Mouse (Mus musculus) hindbrain, embryonic 13.5 days (tissue): Measurements from ENCODE around the gene Pth2. TPM values are rescaled to one million over a fixed set of nuclear protein-coding genes. Genes with fewer than 3 reads are reported as not detected.

Experiments
- ATAC-seq: fragments of 200-750 bp; cut with Nextera tagmentation; 2 replicates; pipeline ENCODE4 v1.8.0; 2017; ENCODE audit warnings: moderate TSS enrichment; ENCODE audit not compliant: low FRiP score
- H3K27ac ChIP-seq: fragments of 300-500 bp; sonication (generic); 2 replicates; pipeline ENCODE4 v1.5.1; 2015; ENCODE audit warnings: inconsistent platforms, mild to moderate bottlenecking, moderate library complexity
- H3K27me3 ChIP-seq: fragments of 300-500 bp; sonication (generic); 2 replicates; pipeline ENCODE4 v1.6.1; 2015; ENCODE audit warnings: mild to moderate bottlenecking, inconsistent platforms
- H3K36me3 ChIP-seq: fragments of 300-500 bp; sonication (generic); 2 replicates; pipeline ENCODE4 v1.6.1; 2015; ENCODE audit warnings: mild to moderate bottlenecking, inconsistent platforms
- H3K4me1 ChIP-seq: fragments of 300-500 bp; sonication (generic); replicated peaks from 2 replicates; pipeline ENCODE4 v1.6.1; 2015; ENCODE audit warnings: inconsistent platforms
- H3K4me2 ChIP-seq: fragments of 300-500 bp; sonication (generic); 2 replicates; pipeline ENCODE4 v1.6.1; 2015; ENCODE audit warnings: inconsistent platforms, mild to moderate bottlenecking, moderate library complexity
- H3K4me3 ChIP-seq: fragments of 300-500 bp; sonication (generic); 2 replicates; pipeline ENCODE4 v1.5.1; 2015; ENCODE audit warnings: mild to moderate bottlenecking, inconsistent platforms
- H3K9ac ChIP-seq: fragments of 300-500 bp; sonication (generic); 2 replicates; pipeline ENCODE4 v1.6.1; 2015; ENCODE audit warnings: mild to moderate bottlenecking, inconsistent platforms
- H3K9me3 ChIP-seq: fragments of 300-500 bp; sonication (generic); 2 replicates; pipeline ENCODE4 v1.6.1; 2016; ENCODE audit warnings: inconsistent platforms
- WGBS: fragments of 180-500 bp; shearing (Covaris S2); methylation state at CpG from one replicate; pipeline ENCODE4 v1.1.7; 2015; 5-methylcytosine and 5-hydroxymethylcytosine counted together
- polyA plus RNA-seq: library from polyadenylated mRNA; unstranded; fragments of >200 nt; fragmentation: Nextera tagmentation; extraction: Ambion mirVana; gene quantifications from 2 replicates; pipeline ENCODE4 v1.2.1, GENCODE M21; 2015

The Pth2 gene
- polyA plus RNA-seq, 1 experiment from 2014 or later, result 0.66 TPM

- 80% methylated on average over 12 of the region's 12 CpGs for WGBS
- H3K9me3 ChIP-seq, result no peaks in the 10 kb centered on the region
- ATAC-seq, result peak; percentile 27; the same call in 1 of the 2 replicates
Measured at GRCm38 (mm10) chr7:45154993-45155514, 25.7 kb upstream of the Pth2 start.

GRCm38 (mm10) chr7:45155590-45155989 is 25.2 kb upstream of the Pth2 start:
- WGBS, result 79% methylated on average over 9 of the region's 9 CpGs
- no peak for ATAC-seq
- peak overlapping the region; percentile 55; the same call in 1 of the 2 replicates for H3K4me2 ChIP-seq
- H3K9me3 ChIP-seq, result no peaks in the 10 kb centered on the region
- H3K4me1 ChIP-seq, result peaks cover 23% of the 10 kb centered on the region
- peak overlapping the region; percentile 92; the same call in 1 of the 2 replicates for H3K27ac ChIP-seq
- H3K27me3 ChIP-seq, result no peaks in the 10 kb centered on the region
- H3K9ac ChIP-seq, result peak overlapping the region; percentile 43; the same call in 1 of the 2 replicates
- no peak overlapping the region for H3K4me3 ChIP-seq
- peaks cover 40% of the 10 kb centered on the region for H3K36me3 ChIP-seq

More at GRCm38 (mm10) chr7:45154993-45155514, 25.7 kb upstream of the Pth2 start:
- Histone ChIP-seq H3K36me3 (peaks cover 34% of the 10 kb centered on the region), H3K4me1 (peaks cover 25% of the 10 kb centered on the region), H3K27me3 (no peaks in the 10 kb centered on the region), H3K4me2 (peak overlapping the region; percentile 55), H3K4me3 (peak overlapping the region; percentile 48), H3K9ac (peak overlapping the region; percentile 83), H3K27ac (peak overlapping the region; percentile 92)

GRCm38 (mm10) chr7:45156206-45156605 is 24.6 kb upstream of the Pth2 start:
- no peaks in the 10 kb centered on the region for H3K9me3 ChIP-seq
- no peak for ATAC-seq
- no peaks in the 10 kb centered on the region for H3K27me3 ChIP-seq
- peaks cover 43% of the 10 kb centered on the region for H3K36me3 ChIP-seq
- H3K9ac ChIP-seq, result peak overlapping the region; percentile 39; the same call in 1 of the 2 replicates
- no peak overlapping the region for H3K27ac ChIP-seq
- H3K4me2 ChIP-seq, result no peak overlapping the region
- WGBS, result 94% methylated on average over 15 of the region's 15 CpGs
- no peak overlapping the region for H3K4me3 ChIP-seq
- peaks cover 19% of the 10 kb centered on the region for H3K4me1 ChIP-seq

GRCm38 (mm10) chr7:45157459-45157858 is 23.3 kb upstream of the Pth2 start:
- Histone ChIP-seq H3K4me3 (no peak overlapping the region), H3K27ac (no peak overlapping the region), H3K27me3 (peaks cover 2% of the 10 kb centered on the region), H3K4me1 (peaks cover 21% of the 10 kb centered on the region), H3K4me2 (no peak overlapping the region), H3K9ac (no peak overlapping the region), H3K36me3 (peaks cover 43% of the 10 kb centered on the region), H3K9me3 (no peaks in the 10 kb centered on the region)
- no peak for ATAC-seq
- WGBS, result 85% methylated on average over 14 of the region's 14 CpGs

GRCm38 (mm10) chr7:45158991-45159390 is 21.8 kb upstream of the Pth2 start:
- Histone ChIP-seq H3K36me3 (peaks cover 43% of the 10 kb centered on the region), H3K27ac (no peak overlapping the region), H3K9ac (no peak overlapping the region), H3K4me3 (no peak overlapping the region), H3K9me3 (no peaks in the 10 kb centered on the region), H3K27me3 (peaks cover 18% of the 10 kb centered on the region), H3K4me1 (peaks cover 24% of the 10 kb centered on the region), H3K4me2 (no peak overlapping the region)
- ATAC-seq, result no peak
- WGBS, result 93% methylated on average over 6 of the region's 6 CpGs

- no peak overlapping the region for H3K9ac ChIP-seq
- no peak overlapping the region for H3K4me2 ChIP-seq
- 96% methylated on average over 6 of the region's 6 CpGs for WGBS
- H3K27ac ChIP-seq, result no peak overlapping the region
- H3K4me1 ChIP-seq, result peaks cover 21% of the 10 kb centered on the region
- ATAC-seq, result no peak
- peaks cover 43% of the 10 kb centered on the region for H3K36me3 ChIP-seq
- no peaks in the 10 kb centered on the region for H3K9me3 ChIP-seq
- H3K27me3 ChIP-seq, result peaks cover 31% of the 10 kb centered on the region
- H3K4me3 ChIP-seq, result no peak overlapping the region
Measured at GRCm38 (mm10) chr7:45160316-45160800, 20.4 kb upstream of the Pth2 start.

GRCm38 (mm10) chr7:45160866-45161265 is 19.9 kb upstream of the Pth2 start:
- H3K4me3 ChIP-seq, result no peak overlapping the region
- peaks cover 36% of the 10 kb centered on the region for H3K27me3 ChIP-seq
- H3K36me3 ChIP-seq, result peaks cover 43% of the 10 kb centered on the region
- H3K9me3 ChIP-seq, result no peaks in the 10 kb centered on the region
- peaks cover 17% of the 10 kb centered on the region for H3K4me1 ChIP-seq
- H3K27ac ChIP-seq, result no peak overlapping the region
- no peak overlapping the region for H3K4me2 ChIP-seq
- no peak overlapping the region for H3K9ac ChIP-seq
- no peak for ATAC-seq
- WGBS, result 100% methylated on average over 3 of the region's 3 CpGs

- Histone ChIP-seq H3K36me3 (peaks cover 38% of the 10 kb centered on the region), H3K4me3 (peak overlapping the region; percentile 37), H3K4me1 (peaks cover 17% of the 10 kb centered on the region), H3K27ac (peak overlapping the region; percentile 23; the same call in 1 of the 2 replicates), H3K27me3 (peaks cover 46% of the 10 kb centered on the region), H3K9me3 (no peaks in the 10 kb centered on the region), H3K9ac (0 out of 2 replicates have a peak overlapping the region, but pooled peaks have one; percentile 51), H3K4me2 (peak overlapping the region; percentile 68)
- WGBS, result 4% methylated on average over 35 of the region's 35 CpGs
- peak; percentile 89 for ATAC-seq
Measured at GRCm38 (mm10) chr7:45161612-45162473, 19.0 kb upstream of the Pth2 start.

GRCm38 (mm10) chr7:45162551-45162950 is 18.2 kb upstream of the Pth2 start:
- Histone ChIP-seq H3K27me3 (peaks cover 53% of the 10 kb centered on the region), H3K36me3 (peaks cover 34% of the 10 kb centered on the region), H3K4me1 (peaks cover 21% of the 10 kb centered on the region), H3K9me3 (no peaks in the 10 kb centered on the region), H3K4me2 (peak overlapping the region; percentile 68), H3K9ac (0 out of 2 replicates have a peak overlapping the region, but pooled peaks have one; percentile 51), H3K27ac (peak overlapping the region; percentile 23; the same call in 1 of the 2 replicates), H3K4me3 (peak overlapping the region; percentile 37)
- ATAC-seq, result no peak; the same call in 1 of the 2 replicates
- whole genome bisulfite sequencing, result 26% methylated on average over 6 of the region's 6 CpGs

- H3K9ac ChIP-seq, result no peak overlapping the region
- ATAC-seq, result no peak
- H3K27ac ChIP-seq, result no peak overlapping the region
- H3K4me2 ChIP-seq, result no peak overlapping the region
- H3K9me3 ChIP-seq, result no peaks in the 10 kb centered on the region
- H3K4me1 ChIP-seq, result peaks cover 27% of the 10 kb centered on the region
- WGBS, result 74% methylated on average over 9 of the region's 9 CpGs
- H3K4me3 ChIP-seq, result no peak overlapping the region; the same call in 1 of the 2 replicates
- peaks cover 59% of the 10 kb centered on the region for H3K27me3 ChIP-seq
- peaks cover 28% of the 10 kb centered on the region for H3K36me3 ChIP-seq
Measured at GRCm38 (mm10) chr7:45162996-45163615, 17.7 kb upstream of the Pth2 start.

- H3K4me1 ChIP-seq, result peaks cover 35% of the 10 kb centered on the region
- 2% methylated on average over 38 of the region's 41 CpGs for WGBS
- H3K4me3 ChIP-seq, result peak within 1 kb of the TSS; percentile 36
- H3K9me3 ChIP-seq, result no peaks in the 10 kb centered on the region
- H3K9ac ChIP-seq, result peak within 1 kb of the TSS; percentile 61
- no peak within 1 kb of the TSS for H3K27ac ChIP-seq
- H3K4me2 ChIP-seq, result peak within 1 kb of the TSS; percentile 56
- peaks cover 67% of the 10 kb centered on the region for H3K27me3 ChIP-seq
- H3K36me3 ChIP-seq, result peaks cover 20% of the 10 kb centered on the region
- ATAC-seq, result no peak
Measured at GRCm38 (mm10) chr7:45163735-45164490, 16.9 kb upstream of the Pth2 start, which contains the start of gene Slc17a7. TSS of gene Slc17a7 (plus strand) at chr7:45163949.
